Mouse (Mus musculus): ENCODE results near the gene Lpin2. TPM values are rescaled to one million over a fixed set of nuclear protein-coding genes. Genes with fewer than 3 reads are reported as not detected.

Lpin2 gene
- polyA plus RNA-seq, 1 experiment: 13.7 TPM

DNA sequence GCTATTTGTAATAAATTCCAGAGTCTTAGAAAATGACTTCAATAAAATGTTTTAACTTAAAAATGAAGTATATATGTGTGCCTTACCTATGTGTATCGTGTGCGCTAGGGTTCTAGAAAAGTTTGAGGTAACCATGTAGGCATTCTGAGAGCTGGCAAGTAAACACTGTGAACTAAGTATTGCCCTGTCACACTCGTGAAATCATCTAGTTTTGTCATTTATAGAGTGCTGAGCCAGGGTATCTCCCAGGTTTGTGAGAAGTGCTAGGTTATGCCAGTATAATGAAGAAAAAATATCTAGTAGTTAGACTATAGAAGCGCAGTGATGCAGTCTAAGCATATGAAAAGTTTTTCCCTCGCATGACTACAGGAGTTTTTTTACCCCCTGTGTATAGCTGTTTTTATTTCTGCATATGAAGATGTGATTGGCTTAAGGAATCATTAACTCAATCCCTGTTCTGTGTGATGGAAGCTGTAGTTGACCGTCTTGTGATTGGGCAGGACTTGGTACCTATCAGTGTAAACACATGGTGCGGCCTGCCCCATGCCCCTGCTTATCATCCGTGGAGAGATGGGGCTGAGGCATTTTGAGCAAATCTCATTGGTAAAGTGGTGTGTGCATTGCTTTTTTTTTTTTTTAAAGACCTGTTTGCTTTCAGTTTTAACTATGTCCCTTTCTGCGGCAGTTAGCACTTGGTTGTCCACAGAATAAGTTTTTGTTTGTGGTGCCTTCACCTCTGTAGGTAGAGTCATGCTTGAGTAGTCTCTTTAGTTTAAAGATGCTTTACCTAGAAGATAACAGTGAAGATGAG lies 21.8 kb downstream of the Lpin2 start:
- DNase-seq (ENCODE audit: low spot score): no peak

GRCm38 (mm10) chr17:71204809-71205091 lies 22.4 kb downstream of the Lpin2 start:
- DNase-seq (ENCODE audit: low spot score): no peak

- no peak for DNase-seq (ENCODE audit: low spot score)
Observed at GRCm38 (mm10) chr17:71206136-71206893, 24.0 kb downstream of the Lpin2 start.

GRCm38 (mm10) chr17:71207268-71207667 lies 24.9 kb downstream of the Lpin2 start:
- no peak for DNase-seq (ENCODE audit: low spot score)

DNA sequence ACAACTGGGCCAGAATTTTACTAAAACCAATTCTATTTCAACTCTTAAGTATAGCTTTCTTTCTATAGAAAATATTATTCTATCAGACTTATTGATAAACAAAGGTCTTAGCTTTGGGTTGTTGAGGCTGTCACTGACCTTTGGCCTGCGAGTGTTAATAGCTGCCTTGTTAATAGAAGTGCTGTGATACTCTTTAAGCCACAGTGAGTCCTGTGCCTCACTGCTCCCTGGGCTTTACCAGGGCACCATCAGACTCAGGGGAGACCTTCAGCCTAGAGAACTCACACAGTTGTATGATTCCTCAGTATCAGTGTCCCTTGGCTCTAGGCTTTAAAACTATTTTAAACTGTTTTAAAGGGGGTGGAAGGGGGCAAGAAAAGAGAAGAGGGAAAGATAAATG lies 26.0 kb downstream of the Lpin2 start:
- no peak for DNase-seq (ENCODE audit: low spot score)

GRCm38 (mm10) chr17:71208921-71209320 lies 26.6 kb downstream of the Lpin2 start:
- DNase-seq (ENCODE audit: low spot score): no peak

GRCm38 (mm10) chr17:71209936-71210335 lies 27.6 kb downstream of the Lpin2 start:
- DNase-seq (ENCODE audit: low spot score): no peak

DNA sequence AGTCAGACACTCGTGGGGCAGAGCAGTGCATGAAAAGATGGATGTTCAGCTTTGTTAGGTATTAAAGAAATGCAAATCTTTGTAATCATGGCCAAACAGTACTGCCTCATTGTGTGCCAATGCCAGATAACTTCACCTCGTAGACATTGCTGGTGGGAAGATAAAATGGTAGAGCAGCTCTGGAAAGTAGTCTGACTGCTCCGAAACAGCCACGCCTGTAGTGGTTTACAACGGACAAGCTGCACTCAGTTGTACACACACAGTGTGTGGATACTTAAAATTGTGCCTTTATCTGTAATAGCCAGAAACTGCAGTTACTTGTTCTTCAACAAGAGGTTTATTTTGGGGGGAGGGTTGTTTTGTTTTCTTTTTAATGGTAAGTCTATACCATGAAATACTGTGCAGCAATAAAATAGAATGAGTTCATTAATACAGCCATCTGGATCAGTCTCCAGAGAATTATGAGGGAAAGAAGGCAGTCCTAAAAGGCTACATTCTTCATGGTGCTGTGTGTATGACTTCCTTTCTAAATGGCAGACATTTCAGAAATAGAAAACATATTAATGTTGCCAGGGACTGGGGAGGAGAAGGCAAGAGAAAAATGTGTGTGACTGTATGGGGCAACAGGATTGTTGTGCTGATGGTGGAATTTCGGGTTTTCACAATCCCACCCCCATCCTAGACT lies 29.7 kb downstream of the Lpin2 start:
- no peak for DNase-seq (ENCODE audit: low spot score)

GRCm38 (mm10) chr17:71213666-71214065 lies 31.3 kb downstream of the Lpin2 start:
- DNase-seq (ENCODE audit: low spot score): no peak

DNA sequence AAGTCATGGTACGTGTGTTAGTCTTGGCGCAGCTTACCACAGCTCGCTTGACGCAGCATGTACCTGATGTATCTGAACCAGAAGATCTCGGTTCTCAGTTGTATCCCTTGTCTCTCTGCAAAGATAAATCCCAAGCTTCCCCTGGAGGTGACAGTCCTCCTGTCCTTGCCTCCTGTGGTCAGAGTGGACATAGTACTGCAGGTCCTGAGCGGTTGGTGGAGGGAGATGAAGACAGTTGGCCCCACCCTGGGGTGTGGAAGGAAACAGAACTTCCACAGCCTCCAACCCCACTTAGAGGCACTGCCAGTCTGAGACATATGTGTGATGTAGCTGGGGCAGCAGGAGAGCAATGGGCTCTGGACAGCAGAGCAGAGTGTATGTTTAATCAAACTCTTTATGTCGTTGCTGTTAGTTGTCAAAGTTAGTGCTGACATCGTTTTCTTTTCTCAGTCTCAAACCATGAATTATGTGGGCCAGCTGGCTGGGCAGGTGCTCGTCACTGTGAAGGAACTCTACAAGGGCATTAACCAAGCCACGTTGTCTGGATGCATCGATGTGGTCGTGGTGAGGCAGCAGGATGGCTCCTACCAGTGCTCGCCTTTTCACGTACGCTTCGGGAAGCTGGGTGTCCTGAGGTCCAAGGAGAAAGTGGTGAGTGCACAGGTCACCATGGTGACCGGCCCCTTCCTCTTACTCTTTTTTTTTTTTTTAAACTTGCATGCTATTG lies 32.3 kb downstream of the Lpin2 start:
- DNase-seq (ENCODE audit: low spot score): no peak

- no peak for DNase-seq (ENCODE audit: low spot score)
Observed at GRCm38 (mm10) chr17:71215241-71215839, 33.0 kb downstream of the Lpin2 start.

- DNase-seq (ENCODE audit: low spot score): no peak
Observed at GRCm38 (mm10) chr17:71216263-71216662, 33.9 kb downstream of the Lpin2 start.

- DNase-seq (ENCODE audit: low spot score): no peak
Observed at GRCm38 (mm10) chr17:71217111-71217685, 34.8 kb downstream of the Lpin2 start.

GRCm38 (mm10) chr17:71221383-71221782 lies 39.0 kb downstream of the Lpin2 start:
- no peak for DNase-seq (ENCODE audit: low spot score)

GRCm38 (mm10) chr17:71223676-71224075 lies 41.3 kb downstream of the Lpin2 start:
- DNase-seq (ENCODE audit: low spot score): no peak

- no peak for DNase-seq (ENCODE audit: low spot score)
Observed at GRCm38 (mm10) chr17:71224521-71224920, 42.2 kb downstream of the Lpin2 start.

GRCm38 (mm10) chr17:71225091-71225490 lies 42.7 kb downstream of the Lpin2 start:
- no peak for DNase-seq (ENCODE audit: low spot score)

DNA sequence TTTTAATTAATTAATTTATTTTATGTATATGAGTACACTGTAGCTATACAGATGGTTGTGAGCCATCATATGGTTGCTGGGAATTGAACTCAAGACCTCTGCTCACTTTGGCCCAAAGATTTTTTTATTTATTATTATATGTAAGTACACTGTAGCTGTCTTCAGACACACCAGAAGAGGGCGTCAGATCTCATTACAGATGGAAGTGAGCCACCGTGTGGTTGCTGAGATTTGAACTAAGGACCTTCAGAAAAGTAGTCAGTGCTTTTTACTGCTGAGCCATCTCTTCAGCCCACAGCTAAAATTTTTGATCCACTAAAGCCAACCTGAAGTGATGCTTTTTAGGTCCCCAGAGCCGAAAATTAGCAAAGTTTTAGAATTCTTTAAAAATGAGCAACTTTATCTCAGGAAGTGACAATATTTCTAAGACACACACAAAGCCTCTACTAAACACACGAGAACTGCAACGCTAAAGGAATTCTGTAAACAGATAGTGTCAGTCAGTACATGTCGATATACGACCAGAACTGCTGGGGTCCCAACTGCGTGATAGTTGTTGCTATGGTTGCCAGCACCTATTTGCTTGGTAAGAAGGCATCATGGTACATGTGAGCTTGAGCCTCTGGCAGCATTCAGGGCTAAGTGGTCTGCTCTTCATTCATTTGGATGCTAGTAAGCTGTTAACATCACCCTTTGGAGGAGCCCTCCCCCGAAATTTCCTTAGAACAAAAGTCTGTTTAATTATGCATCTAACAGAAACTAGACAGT lies 45.0 kb downstream of the Lpin2 start:
- DNase-seq (ENCODE audit: low spot score): no peak

GRCm38 (mm10) chr17:71228651-71229050 lies 46.3 kb downstream of the Lpin2 start:
- DNase-seq (ENCODE audit: low spot score): no peak

DNA sequence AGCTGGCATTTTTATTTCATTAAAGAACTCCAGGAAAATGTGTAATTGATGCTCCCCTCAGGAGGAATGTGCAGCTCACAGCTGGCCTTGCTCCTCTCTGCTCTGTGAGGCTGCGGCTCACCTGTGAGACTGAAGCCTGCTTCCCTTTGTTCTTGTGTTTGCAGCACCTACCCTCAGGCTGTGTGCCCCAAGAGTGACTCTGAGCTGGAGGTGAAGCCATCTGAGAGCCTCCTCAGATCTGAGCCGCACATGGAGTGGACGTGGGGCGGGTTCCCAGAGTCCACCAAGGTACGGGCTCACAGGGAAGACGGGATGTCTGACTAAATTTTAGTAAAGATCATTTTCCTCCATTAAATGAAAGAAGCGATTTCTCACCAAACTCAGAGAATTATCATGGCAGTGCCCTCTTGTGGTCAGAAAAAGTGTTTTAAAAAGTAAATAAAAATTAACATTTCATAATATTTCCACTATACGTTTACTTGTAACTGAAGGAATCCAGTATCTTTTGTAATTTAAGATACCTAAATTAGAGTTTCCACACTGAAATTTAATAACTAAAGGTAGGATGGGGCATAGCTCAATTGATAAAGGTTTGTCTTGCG lies 47.8 kb downstream of the Lpin2 start:
- no peak for DNase-seq (ENCODE audit: low spot score)
